ENCODE assay signal across 8 mouse cellular contexts in genomic region chr19:42777801-42778200, GRCm38 (mm10). TPM values are rescaled to one million over a fixed set of nuclear protein-coding genes. Genes with fewer than 3 reads are reported as not detected.
DNase-seq lines count a peak whose midpoint lies in the region; ATAC-seq and TF ChIP-seq lines count a peak whose summit lies in the region.

No protein-coding gene starts in this region.

- no peak for TF ChIP-seq EP300 in stomach, postnatal 0 days (optimal IDR thresholded peaks at IDR 0.05)

- no peaks in the 10 kb centered on the region for H3K36me3 ChIP-seq in testis, adult 2 months (ENCODE audit: control insufficient read depth, insufficient read depth, low read length)
- no peaks in the 10 kb centered on the region for H3K36me3 ChIP-seq in stomach, postnatal 0 days (ENCODE audit: control insufficient read depth, insufficient read depth, low read length)
- no peaks in the 10 kb centered on the region for H3K36me3 ChIP-seq in midbrain, embryonic 10.5 days

- H3K4me1 ChIP-seq in testis, adult 2 months (ENCODE audit: control insufficient read depth, insufficient read depth, low read length) = peaks cover 9% of the 10 kb centered on the region
- H3K4me1 ChIP-seq in stomach, postnatal 0 days (replicated peaks; ENCODE audit: control insufficient read depth, insufficient read depth) = no peaks in the 10 kb centered on the region
- H3K4me1 ChIP-seq in midbrain, embryonic 10.5 days = peaks cover 15% of the 10 kb centered on the region

- no peak overlapping the region for H3K27ac ChIP-seq in testis, adult 2 months (ENCODE audit: control insufficient read depth, insufficient read depth, low read depth, low read length)
- no peak overlapping the region for H3K27ac ChIP-seq in stomach, postnatal 0 days (replicated peaks)
- no peak overlapping the region for H3K27ac ChIP-seq in midbrain, embryonic 10.5 days (replicated peaks)

- intact Hi-C loops in gastrocnemius, postnatal 36 days (cut with DNase I) = loop anchor here (5.0 kb wide), 1 partner anchor 120 kb away; no protein-coding TSS in a partner anchor

- no peak overlapping the region for H3K4me3 ChIP-seq in testis, adult 2 months (ENCODE audit: control insufficient read depth, low read depth, low read length)
- no peak overlapping the region for H3K4me3 ChIP-seq in stomach, postnatal 0 days (ENCODE audit: low read depth, low read length)
- H3K4me3 ChIP-seq in midbrain, embryonic 10.5 days = no peak overlapping the region

- no peak overlapping the region for H3K4me2 ChIP-seq in stomach, postnatal 0 days (replicated peaks; ENCODE audit: low read depth)

- H3K9ac ChIP-seq in stomach, postnatal 0 days (ENCODE audit: low read length) = no peak overlapping the region

- WGBS in stomach, postnatal 0 days = 84% methylated on average over 5 of the region's 5 CpGs
- 83% methylated on average over 5 of the region's 5 CpGs for WGBS in midbrain, embryonic 10.5 days

- peak; percentile 32 for DNase-seq in gastrocnemius, adult 18-20 months (ENCODE audit: low spot score)
- DNase-seq in gastrocnemius, postnatal 36 days = no peak
- no peak for DNase-seq in testis, postnatal 14 days (ENCODE audit: low spot score)
- peak; percentile 39 for DNase-seq in kidney, postnatal 14 days
- no peak for DNase-seq in stomach, postnatal 0 days (ENCODE audit: low spot score)
- no peak for DNase-seq in frontal cortex, postnatal 36 days (ENCODE audit: low spot score in 2 of 2)
- no peak for DNase-seq in midbrain, embryonic 10.5 days (ENCODE audit: low spot score)

- TF ChIP-seq POLR2A in testis, adult 2 months (IDR thresholded peaks at IDR 0.05; ENCODE audit: control insufficient read depth, low read depth, low read length) = no peak

- peak; percentile 60; the same call in 1 of the 2 replicates for TF ChIP-seq CTCF in testis, adult 2 months (IDR thresholded peaks at IDR 0.05; ENCODE audit: control insufficient read depth, insufficient read depth, insufficient replicate concordance, low read depth, low read length)
- peak; percentile 48 for TF ChIP-seq CTCF in stomach, postnatal 0 days (IDR thresholded peaks at IDR 0.05; ENCODE audit: low read depth)

- ATAC-seq in stomach, postnatal 0 days (ENCODE audit: low FRiP score, low TSS enrichment) = no peak

- H3K9me3 ChIP-seq in stomach, postnatal 0 days (ENCODE audit: control insufficient read depth, low read length) = no peaks in the 10 kb centered on the region
- no peaks in the 10 kb centered on the region for H3K9me3 ChIP-seq in midbrain, embryonic 10.5 days (replicated peaks)

- no peaks in the 10 kb centered on the region for H3K27me3 ChIP-seq in testis, adult 2 months (ENCODE audit: control insufficient read depth, insufficient read depth, low read length)
- H3K27me3 ChIP-seq in stomach, postnatal 0 days (ENCODE audit: control insufficient read depth, insufficient read depth, low read length) = no peaks in the 10 kb centered on the region
- H3K27me3 ChIP-seq in midbrain, embryonic 10.5 days (ENCODE audit: low read depth, poor library complexity, severe bottlenecking) = no peaks in the 10 kb centered on the region

RNA-seq across cellular contexts. Expression of gene Hps1, which starts 2.0 kb away (rescaled TPM):
- total RNA-seq in gastrocnemius, adult 18-20 months (2021) = under 1 TPM; 0.73 to 0.97 TPM
- 1 to 10 TPM in 1 of 2 experiments, under 1 TPM in 1; 0.51 to 1.5 TPM for total RNA-seq in gastrocnemius, postnatal 36 days (2021)
- 5.7 and 6.7 TPM in 2 replicates for polyA plus RNA-seq in testis, adult 2 months (2012; rRNA removed)
- 11.0 and 11.8 TPM in 2 replicates for polyA plus RNA-seq in stomach, postnatal 0 days (2015; fragmentation: Nextera tagmentation; extraction: Ambion mirVana)
- 17.5 and 19.4 TPM in 2 replicates for polyA plus RNA-seq in midbrain, embryonic 10.5 days (2016; fragmentation: Nextera tagmentation; extraction: Ambion mirVana)

RNA-seq across cellular contexts. Expression of gene Pyroxd2, which starts 25.2 kb away (rescaled TPM):
- under 1 TPM; 0.53 to 0.97 TPM for total RNA-seq in gastrocnemius, adult 18-20 months (2021)
- total RNA-seq in gastrocnemius, postnatal 36 days (2021) = under 1 TPM; 0.79 to 0.96 TPM
- 5.4 and 5.9 TPM in 2 replicates for polyA plus RNA-seq in testis, adult 2 months (2012; rRNA removed)
- 1.8 and 1.9 TPM in 2 replicates for polyA plus RNA-seq in stomach, postnatal 0 days (2015; fragmentation: Nextera tagmentation; extraction: Ambion mirVana)
- 0.46 and 0.83 TPM in 2 replicates for polyA plus RNA-seq in midbrain, embryonic 10.5 days (2016; fragmentation: Nextera tagmentation; extraction: Ambion mirVana)

Comparison
In these comparisons a context has a peak if more than half of its experiments do, and no peak if none do; other contexts are left out.
1. DNase-seq: peak in gastrocnemius, adult 18-20 months (single experiment) and kidney, postnatal 14 days (single experiment); none in gastrocnemius, postnatal 36 days (0 of 2), testis, postnatal 14 days (single experiment), stomach, postnatal 0 days (single experiment), frontal cortex, postnatal 36 days (0 of 2) and midbrain, embryonic 10.5 days (single experiment).